Mouse (Mus musculus): ENCODE results near the gene Agap1.

Agap1 gene

GRCm38 (mm10) chr1:89619963-89620362 is 165.4 kb downstream of the Agap1 start:
- DNase-seq = no peak

- no peak for DNase-seq
These were observed 166.6 kb downstream of the Agap1 start for GRCm38 (mm10) chr1:89621014-89621791.

- no peak for DNase-seq
These were observed 167.3 kb downstream of the Agap1 start for GRCm38 (mm10) chr1:89621952-89622351.

GRCm38 (mm10) chr1:89622801-89623200 is 168.2 kb downstream of the Agap1 start:
- DNase-seq = no peak

- DNase-seq = no peak
These were observed 170.7 kb downstream of the Agap1 start for GRCm38 (mm10) chr1:89625312-89625711.

GRCm38 (mm10) chr1:89625967-89626366 is 171.4 kb downstream of the Agap1 start:
- no peak for DNase-seq

- DNase-seq = no peak
These were observed 172.3 kb downstream of the Agap1 start for GRCm38 (mm10) chr1:89626940-89627339.

- no peak for DNase-seq
These were observed 173.0 kb downstream of the Agap1 start for GRCm38 (mm10) chr1:89627650-89628049.

- DNase-seq = no peak
These were observed 176.2 kb downstream of the Agap1 start for GRCm38 (mm10) chr1:89630836-89631235.

GRCm38 (mm10) chr1:89631747-89632146 is 177.1 kb downstream of the Agap1 start:
- DNase-seq = no peak

- DNase-seq = no peak
These were observed 179.4 kb downstream of the Agap1 start for GRCm38 (mm10) chr1:89634055-89634454.

GRCm38 (mm10) chr1:89635131-89635530 is 180.5 kb downstream of the Agap1 start:
- no peak for DNase-seq

GRCm38 (mm10) chr1:89637670-89638069 is 183.1 kb downstream of the Agap1 start:
- DNase-seq = no peak

GRCm38 (mm10) chr1:89643445-89644100 is 189.0 kb downstream of the Agap1 start:
- peak in 1 of 2 experiments; percentile 50 for DNase-seq

- DNase-seq = peak; percentile 48 to 59
These were observed 189.5 kb downstream of the Agap1 start for GRCm38 (mm10) chr1:89644120-89644519.

GRCm38 (mm10) chr1:89646326-89647018 is 191.9 kb downstream of the Agap1 start:
- DNase-seq = peak; percentile 37 to 67

- DNase-seq = no peak
These were observed 192.9 kb downstream of the Agap1 start for GRCm38 (mm10) chr1:89647505-89647904.

GRCm38 (mm10) chr1:89650557-89650956 is 196.0 kb downstream of the Agap1 start:
- DNase-seq = no peak

- DNase-seq = no peak
These were observed 201.6 kb downstream of the Agap1 start for GRCm38 (mm10) chr1:89656167-89656566.

- no peak for DNase-seq
These were observed 202.2 kb downstream of the Agap1 start for GRCm38 (mm10) chr1:89656643-89657321.

- DNase-seq = no peak
These were observed 206.2 kb downstream of the Agap1 start for GRCm38 (mm10) chr1:89660804-89661203.

GRCm38 (mm10) chr1:89666154-89666553 is 211.5 kb downstream of the Agap1 start:
- DNase-seq = no peak

- DNase-seq = no peak
These were observed 212.8 kb downstream of the Agap1 start for GRCm38 (mm10) chr1:89667387-89667786.

Data from spleen, adult 18-20 months (tissue).